Mouse (Mus musculus) limb, embryonic 10.5 days (tissue): ENCODE measurements around the gene Hgfac. TPM values are rescaled to one million over a fixed set of nuclear protein-coding genes. Genes with fewer than 3 reads are reported as not detected.
A peak's percentile ranks its signal among the peaks of the same experiment; 100 is the strongest.

ENCODE experiments used
- DNase-seq: peaks from one replicate; pipeline ENCODE4 v3.0.0-alpha.2; 2017; ENCODE audit warnings: low spot score
- H3K27ac ChIP-seq: fragments of 300-500 bp; sonication (generic); 2 replicates; pipeline ENCODE4 v1.5.1; 2016; ENCODE audit warnings: mild to moderate bottlenecking
- H3K27me3 ChIP-seq: fragments of 300-500 bp; sonication (generic); 2 replicates; pipeline ENCODE4 v1.6.1; 2016; ENCODE audit warnings: low read depth, mild to moderate bottlenecking; ENCODE audit not compliant: poor library complexity, severe bottlenecking
- H3K36me3 ChIP-seq: fragments of 300-500 bp; sonication (generic); 2 replicates; pipeline ENCODE4 v1.6.1; 2016; ENCODE audit warnings: mild to moderate bottlenecking, moderate library complexity
- H3K4me1 ChIP-seq: fragments of 300-500 bp; sonication (generic); 2 replicates; pipeline ENCODE4 v1.6.1; 2016
- H3K4me3 ChIP-seq: fragments of 300-500 bp; sonication (generic); 2 replicates; pipeline ENCODE4 v1.5.1; 2016; ENCODE audit warnings: mild to moderate bottlenecking, moderate library complexity
- H3K9me3 ChIP-seq: fragments of 300-500 bp; sonication (generic); replicated peaks from 2 replicates; pipeline ENCODE4 v1.6.1; 2016; ENCODE audit warnings: mild to moderate bottlenecking
- WGBS: fragments of 180-500 bp; shearing (Covaris S2); methylation state at CpG from one replicate; pipeline ENCODE4 v1.1.7; 2016; 5-methylcytosine and 5-hydroxymethylcytosine counted together
- microRNA-seq: library from miRNA; unstranded; fragments of <30 nt; microRNA quantifications from one replicate; pipeline ENCODE4, GENCODE M21; 2017
- polyA plus RNA-seq: library from polyadenylated mRNA; unstranded; fragments of >200 nt; fragmentation: Nextera tagmentation; extraction: Ambion mirVana; gene quantifications from 2 replicates; pipeline ENCODE4 v1.2.1, GENCODE M21; 2016

Gene Hgfac
- polyA plus RNA-seq, 1 experiment from 2014 or later, result 0.15 TPM

DNA sequence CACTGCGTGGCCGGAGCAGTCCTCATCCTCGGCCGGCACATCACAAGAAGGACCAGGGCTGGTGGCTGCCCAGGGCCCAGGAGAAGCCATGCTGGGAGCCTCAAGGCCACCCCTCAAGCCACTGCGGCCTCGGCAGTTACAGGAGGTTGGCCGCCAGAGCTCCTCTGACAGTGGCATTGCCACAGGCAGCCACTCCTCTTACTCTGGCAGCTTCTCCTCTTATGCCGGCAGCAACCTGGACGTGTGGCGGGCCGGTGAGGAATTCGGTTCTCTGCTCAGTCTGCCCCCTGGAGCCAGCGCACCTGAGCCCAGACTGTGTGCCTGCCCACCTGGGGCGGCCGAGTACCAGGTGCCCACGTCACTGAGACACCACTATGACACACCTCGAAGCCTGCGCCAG is 37.8 kb downstream of the Hgfac start:
- no peaks in the 10 kb centered on the region for H3K9me3 ChIP-seq
- 36% methylated on average over 18 of the region's 18 CpGs for WGBS
- no peak overlapping the region for H3K27ac ChIP-seq
- DNase-seq, result no peak
- H3K4me1 ChIP-seq, result peaks cover 7% of the 10 kb centered on the region
- H3K36me3 ChIP-seq, result no peaks in the 10 kb centered on the region
- H3K27me3 ChIP-seq, result peaks cover 33% of the 10 kb centered on the region
- no peak overlapping the region for H3K4me3 ChIP-seq

DNA sequence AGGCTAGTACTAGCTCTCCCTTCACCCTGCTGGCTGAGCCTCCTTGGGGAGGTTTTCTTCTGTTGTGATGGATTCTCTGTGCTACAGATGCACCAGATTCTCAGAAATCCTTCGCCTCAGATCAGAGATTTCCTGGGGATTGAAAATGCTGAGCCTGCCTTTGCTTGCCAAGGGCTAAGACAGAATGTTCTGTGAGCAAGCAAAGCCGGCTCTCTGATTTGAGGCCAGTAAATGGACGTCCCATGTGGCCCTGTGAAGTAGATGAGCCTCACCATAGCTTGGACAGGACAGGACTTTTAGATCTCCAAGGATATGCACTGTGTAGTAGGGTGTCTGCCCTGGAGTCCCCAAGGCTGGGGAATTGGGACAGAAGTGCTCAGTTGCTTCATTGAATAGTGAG is 43.6 kb downstream of the Hgfac start:
- Histone ChIP-seq H3K4me1 (peaks cover under 1% of the 10 kb centered on the region; the same call in 1 of the 2 replicates), H3K36me3 (no peaks in the 10 kb centered on the region), H3K4me3 (no peak overlapping the region), H3K27ac (no peak overlapping the region), H3K9me3 (no peaks in the 10 kb centered on the region), H3K27me3 (peaks cover 10% of the 10 kb centered on the region)
- no peak for DNase-seq
- 84% methylated on average over 3 of the region's 3 CpGs for WGBS

DNA sequence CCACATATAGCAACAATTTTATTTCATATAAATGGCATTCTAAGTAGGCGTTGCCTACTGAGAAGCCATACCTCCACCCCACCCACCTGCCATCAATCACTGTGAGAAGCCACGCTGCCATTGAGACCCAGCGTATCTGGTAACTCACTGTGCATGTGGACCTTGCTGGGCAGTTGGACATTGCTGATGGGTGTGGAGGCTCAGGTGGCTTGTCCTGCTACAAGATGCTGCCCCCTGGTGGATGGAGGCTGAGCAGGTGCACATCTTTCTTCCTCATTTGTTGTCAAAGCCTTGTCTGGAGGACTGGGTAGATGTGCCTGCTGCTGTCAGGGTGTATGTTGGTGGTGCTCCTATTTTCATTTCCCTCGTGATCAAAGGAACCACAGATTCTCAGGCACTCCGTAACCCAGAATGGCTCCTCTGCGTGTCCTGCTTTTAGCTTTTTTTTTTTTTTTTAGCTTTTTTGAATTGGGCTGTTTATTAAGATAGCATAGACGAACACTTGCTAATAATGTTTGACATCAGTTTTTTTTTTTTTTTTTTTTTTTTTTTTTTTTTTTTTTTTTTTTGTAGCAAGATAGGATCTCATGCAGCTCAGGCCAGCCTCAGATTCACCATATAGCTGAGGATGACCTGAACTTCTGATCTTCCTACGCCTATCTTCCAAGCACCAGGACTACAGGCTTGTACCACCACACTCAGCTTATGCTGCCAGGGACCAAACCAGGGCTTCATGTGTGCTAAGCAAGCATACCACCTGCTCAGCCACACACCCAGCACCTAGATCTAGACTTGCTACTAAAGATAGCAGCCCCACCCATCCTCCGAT is 47.7 kb downstream of the Hgfac start:
- Histone ChIP-seq H3K4me3 (no peak overlapping the region), H3K27me3 (no peaks in the 10 kb centered on the region)

DNA sequence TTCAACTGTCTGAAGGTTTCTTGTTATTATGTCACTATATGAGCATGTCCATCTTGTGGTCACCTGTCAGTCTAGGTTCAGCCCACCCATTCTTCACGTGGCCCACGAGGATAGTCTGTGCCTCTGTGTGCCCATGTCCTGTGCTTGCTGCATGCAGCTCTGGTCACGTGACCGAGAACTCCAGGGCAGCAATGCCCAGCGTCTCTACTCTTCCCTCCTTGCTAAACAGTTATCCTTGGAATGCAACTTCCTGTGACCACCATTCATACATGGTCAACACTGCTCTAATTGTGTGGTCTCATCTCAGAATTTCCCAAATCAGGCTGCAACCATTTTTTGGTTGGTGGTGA is 48.3 kb downstream of the Hgfac start:
- Histone ChIP-seq H3K27me3 (no peaks in the 10 kb centered on the region), H3K9me3 (no peaks in the 10 kb centered on the region), H3K36me3 (peaks cover 32% of the 10 kb centered on the region), H3K4me1 (no peaks in the 10 kb centered on the region), H3K27ac (no peak overlapping the region), H3K4me3 (no peak overlapping the region)
- DNase-seq, result no peak
- 81% methylated on average over 5 of the region's 5 CpGs for WGBS

More for the DNA sequence above, 47.7 kb downstream of the Hgfac start:
- H3K9me3 ChIP-seq, result no peaks in the 10 kb centered on the region
- DNase-seq, result peak; percentile 74
- peaks cover 28% of the 10 kb centered on the region for H3K36me3 ChIP-seq
- 63% methylated on average over 9 of the region's 9 CpGs for WGBS
- no peaks in the 10 kb centered on the region for H3K4me1 ChIP-seq
- no peak overlapping the region for H3K27ac ChIP-seq

DNA sequence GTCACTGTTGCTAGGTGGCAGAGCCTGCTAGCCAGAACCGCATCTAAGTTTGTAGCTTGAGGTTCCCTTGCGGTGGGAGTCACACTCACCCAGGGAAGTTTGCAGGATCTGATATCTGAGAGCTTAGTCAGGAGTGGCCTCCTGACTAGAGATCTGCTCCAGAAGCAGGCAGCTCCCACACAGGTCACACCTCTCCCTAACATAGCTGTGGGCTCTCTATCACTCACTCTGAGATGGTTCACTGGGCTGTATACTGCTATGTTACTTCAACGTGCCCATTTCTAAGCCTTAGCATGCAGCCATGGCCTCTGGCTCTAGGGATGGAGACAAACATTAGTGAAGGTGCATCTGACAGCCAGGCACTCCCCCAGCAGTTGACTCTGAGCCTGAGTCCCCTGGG is 50.3 kb downstream of the Hgfac start:
- no peak overlapping the region for H3K27ac ChIP-seq
- H3K9me3 ChIP-seq, result no peaks in the 10 kb centered on the region
- no peak overlapping the region for H3K4me3 ChIP-seq
- H3K4me1 ChIP-seq, result no peaks in the 10 kb centered on the region; the same call in 1 of the 2 replicates
- no peak for DNase-seq
- 97% methylated on average over 3 of the region's 3 CpGs for WGBS
- H3K27me3 ChIP-seq, result no peaks in the 10 kb centered on the region
- H3K36me3 ChIP-seq, result peaks cover 53% of the 10 kb centered on the region

Small RNA genes lying within 50 kb of the gene (microRNA-seq; reads per million reads assigned to microRNA genes)
- gene Mir3097, result 6.2 reads per million, percentile 11 among the genes with 10 or more reads in this experiment

Other genes with a start within 250 kb of the Hgfac start
- 0.25 and 0.46 TPM in 2 replicates for gene Msantd1, start 133.5 kb upstream of the Hgfac start, polyA plus RNA-seq
- gene Rgs12, start 92.1 kb upstream of the Hgfac start, polyA plus RNA-seq, result 42.7 and 53.8 TPM in 2 replicates
- gene Dok7, start 15.3 kb downstream of the Hgfac start, polyA plus RNA-seq, result 0.26 and 0.31 TPM in 2 replicates
- gene Lrpap1, start 64.3 kb downstream of the Hgfac start, polyA plus RNA-seq, result 54.6 and 58.5 TPM in 2 replicates
- not detected in 2 replicates for gene Adra2c, start 236.8 kb downstream of the Hgfac start, polyA plus RNA-seq